Mouse (Mus musculus) hindbrain, embryonic 12.5 days (tissue): ENCODE measurements around the gene Elmo2. TPM values are rescaled to one million over a fixed set of nuclear protein-coding genes. Genes with fewer than 3 reads are reported as not detected.

Source experiments
- ATAC-seq: fragments of 200-750 bp; cut with Nextera tagmentation; 2 replicates; pipeline ENCODE4 v1.8.0; 2017; ENCODE audit warnings: moderate TSS enrichment; ENCODE audit not compliant: low FRiP score
- H3K27ac ChIP-seq: fragments of 300-500 bp; sonication (generic); 2 replicates; pipeline ENCODE4 v1.5.1; 2016; ENCODE audit warnings: mild to moderate bottlenecking
- H3K27me3 ChIP-seq: fragments of 300-500 bp; sonication (generic); 2 replicates; pipeline ENCODE4 v1.6.1; 2016; ENCODE audit warnings: mild to moderate bottlenecking
- H3K36me3 ChIP-seq: fragments of 300-500 bp; sonication (generic); 2 replicates; pipeline ENCODE4 v1.6.1; 2016; ENCODE audit warnings: mild to moderate bottlenecking
- H3K4me1 ChIP-seq: fragments of 300-500 bp; sonication (generic); 2 replicates; pipeline ENCODE4 v1.6.1; 2016
- H3K4me2 ChIP-seq: fragments of 300-500 bp; sonication (generic); replicated peaks from 2 replicates; pipeline ENCODE4 v1.6.1; 2016; ENCODE audit warnings: mild to moderate bottlenecking
- H3K4me3 ChIP-seq: fragments of 300-500 bp; sonication (generic); 2 replicates; pipeline ENCODE4 v1.5.1; 2016; ENCODE audit warnings: mild to moderate bottlenecking
- H3K9ac ChIP-seq: fragments of 300-500 bp; sonication (generic); 2 replicates; pipeline ENCODE4 v1.6.1; 2016; ENCODE audit warnings: mild to moderate bottlenecking, moderate library complexity
- H3K9me3 ChIP-seq: fragments of 300-500 bp; sonication (generic); replicated peaks from 2 replicates; pipeline ENCODE4 v1.6.1; 2016; ENCODE audit warnings: mild to moderate bottlenecking
- WGBS: fragments of 180-500 bp; shearing (Covaris S2); methylation state at CpG from one replicate; pipeline ENCODE4 v1.1.7; 2016; 5-methylcytosine and 5-hydroxymethylcytosine counted together
- polyA plus RNA-seq: library from polyadenylated mRNA; unstranded; fragments of >200 nt; fragmentation: Nextera tagmentation; extraction: Ambion mirVana; gene quantifications from 2 replicates; pipeline ENCODE4 v1.2.1, GENCODE M21; 2016

The Elmo2 gene
- polyA plus RNA-seq, 1 experiment from 2014 or later = 88.8 TPM

GRCm38 (mm10) chr2:165250903-165251302 is 75.4 kb downstream of the Elmo2 start:
- 68% methylated on average over 1 of the region's 1 CpGs for WGBS
- peaks cover 60% of the 10 kb centered on the region for H3K27me3 ChIP-seq
- no peak overlapping the region for H3K9ac ChIP-seq
- no peaks in the 10 kb centered on the region for H3K36me3 ChIP-seq
- H3K4me2 ChIP-seq = no peak overlapping the region
- H3K27ac ChIP-seq = no peak overlapping the region
- peaks cover 30% of the 10 kb centered on the region for H3K4me1 ChIP-seq
- no peaks in the 10 kb centered on the region for H3K9me3 ChIP-seq
- no peak for ATAC-seq
- no peak overlapping the region for H3K4me3 ChIP-seq

GRCm38 (mm10) chr2:165248967-165249366 is 77.3 kb downstream of the Elmo2 start:
- Histone ChIP-seq H3K9ac (no peak overlapping the region), H3K4me1 (peaks cover 20% of the 10 kb centered on the region), H3K27ac (no peak overlapping the region), H3K27me3 (peaks cover 58% of the 10 kb centered on the region), H3K4me2 (no peak overlapping the region), H3K9me3 (no peaks in the 10 kb centered on the region), H3K4me3 (no peak overlapping the region), H3K36me3 (no peaks in the 10 kb centered on the region)
- ATAC-seq = no peak
- 15% methylated on average over 3 of the region's 3 CpGs for WGBS

- Histone ChIP-seq H3K36me3 (no peaks in the 10 kb centered on the region), H3K9ac (no peak overlapping the region), H3K4me3 (no peak overlapping the region), H3K27me3 (peaks cover 63% of the 10 kb centered on the region), H3K4me1 (peaks cover 30% of the 10 kb centered on the region), H3K9me3 (no peaks in the 10 kb centered on the region), H3K4me2 (no peak overlapping the region), H3K27ac (no peak overlapping the region)
- WGBS = 9% methylated on average over 11 of the region's 11 CpGs
- ATAC-seq = no peak
These were observed 79.9 kb downstream of the Elmo2 start for GRCm38 (mm10) chr2:165246349-165246748.

- ATAC-seq = peak; percentile 23; the same call in 1 of the 2 replicates
- H3K9me3 ChIP-seq = no peaks in the 10 kb centered on the region
- 3% methylated on average over 11 of the region's 11 CpGs for WGBS
- H3K4me3 ChIP-seq = no peak overlapping the region
- H3K4me1 ChIP-seq = peaks cover 38% of the 10 kb centered on the region
- H3K9ac ChIP-seq = peak overlapping the region; percentile 41; the same call in 1 of the 2 replicates
- H3K4me2 ChIP-seq = peak overlapping the region; percentile 34
- H3K27ac ChIP-seq = peak overlapping the region; percentile 60; the same call in 1 of the 2 replicates
- H3K36me3 ChIP-seq = no peaks in the 10 kb centered on the region
- H3K27me3 ChIP-seq = peaks cover 83% of the 10 kb centered on the region
These were observed 83.1 kb downstream of the Elmo2 start for GRCm38 (mm10) chr2:165243122-165243720.

GRCm38 (mm10) chr2:165242575-165242974 is 83.7 kb downstream of the Elmo2 start:
- Histone ChIP-seq H3K27me3 (peaks cover 90% of the 10 kb centered on the region), H3K27ac (peak overlapping the region; percentile 49; the same call in 1 of the 2 replicates), H3K9me3 (no peaks in the 10 kb centered on the region), H3K36me3 (no peaks in the 10 kb centered on the region), H3K4me3 (no peak overlapping the region), H3K9ac (peak overlapping the region; percentile 1), H3K4me2 (peak overlapping the region; percentile 34), H3K4me1 (peaks cover 42% of the 10 kb centered on the region)
- ATAC-seq = no peak
- WGBS = 3% methylated on average over 13 of the region's 13 CpGs

GRCm38 (mm10) chr2:165241786-165242185 is 84.5 kb downstream of the Elmo2 start:
- ATAC-seq = no peak
- Histone ChIP-seq H3K36me3 (no peaks in the 10 kb centered on the region), H3K27me3 (peaks cover 88% of the 10 kb centered on the region), H3K9me3 (no peaks in the 10 kb centered on the region), H3K4me1 (peaks cover 38% of the 10 kb centered on the region), H3K9ac (no peak overlapping the region), H3K4me2 (no peak overlapping the region), H3K27ac (no peak overlapping the region), H3K4me3 (no peak overlapping the region)
- WGBS = 53% methylated on average over 7 of the region's 7 CpGs

GRCm38 (mm10) chr2:165240371-165240770 is 85.9 kb downstream of the Elmo2 start:
- no peaks in the 10 kb centered on the region for H3K9me3 ChIP-seq
- H3K27me3 ChIP-seq = peaks cover 95% of the 10 kb centered on the region
- no peak overlapping the region for H3K9ac ChIP-seq
- no peak for ATAC-seq
- H3K4me2 ChIP-seq = no peak overlapping the region
- H3K36me3 ChIP-seq = no peaks in the 10 kb centered on the region
- no peak overlapping the region for H3K4me3 ChIP-seq
- H3K4me1 ChIP-seq = peaks cover 36% of the 10 kb centered on the region
- WGBS = 44% methylated on average over 8 of the region's 8 CpGs
- H3K27ac ChIP-seq = no peak overlapping the region

GRCm38 (mm10) chr2:165239533-165240144 is 86.6 kb downstream of the Elmo2 start:
- WGBS = 20% methylated on average over 15 of the region's 15 CpGs

GRCm38 (mm10) chr2:165238416-165239145 is 87.7 kb downstream of the Elmo2 start:
- no peak overlapping the region for H3K9ac ChIP-seq
- no peaks in the 10 kb centered on the region for H3K9me3 ChIP-seq
- no peak for ATAC-seq
- peaks cover 48% of the 10 kb centered on the region for H3K4me1 ChIP-seq
- H3K36me3 ChIP-seq = no peaks in the 10 kb centered on the region
- H3K27ac ChIP-seq = no peak overlapping the region
- WGBS = 5% methylated on average over 12 of the region's 12 CpGs
- H3K4me2 ChIP-seq = no peak overlapping the region
- H3K27me3 ChIP-seq = peaks cover 88% of the 10 kb centered on the region
- no peak overlapping the region for H3K4me3 ChIP-seq

More at GRCm38 (mm10) chr2:165239533-165240144, 86.6 kb downstream of the Elmo2 start:
- Histone ChIP-seq H3K9ac (no peak overlapping the region), H3K4me2 (no peak overlapping the region), H3K4me1 (peaks cover 43% of the 10 kb centered on the region), H3K4me3 (no peak overlapping the region), H3K9me3 (no peaks in the 10 kb centered on the region), H3K27me3 (peaks cover 96% of the 10 kb centered on the region), H3K36me3 (no peaks in the 10 kb centered on the region), H3K27ac (no peak overlapping the region)
- no peak for ATAC-seq

Other genes with a start within 250 kb of the Elmo2 start
- gene 1700025C18Rik, start 235.7 kb downstream of the Elmo2 start, polyA plus RNA-seq = not detected in 2 replicates
- gene Cdh22, start 91.6 kb downstream of the Elmo2 start, polyA plus RNA-seq = 12.3 and 13.5 TPM in 2 replicates
- 57.1 and 57.9 TPM in 2 replicates for gene Slc35c2, start 38.6 kb downstream of the Elmo2 start, polyA plus RNA-seq
- gene Zfp663, start 42.2 kb upstream of the Elmo2 start, polyA plus RNA-seq = 5.5 and 6.6 TPM in 2 replicates
- 20.0 and 21.1 TPM in 2 replicates for gene Zfp334, start 61.8 kb upstream of the Elmo2 start, polyA plus RNA-seq
- gene Ocstamp, start 73.9 kb upstream of the Elmo2 start, polyA plus RNA-seq = 0.05 TPM in 1 of 2 replicates, not detected in the other
- 0.55 and 1.2 TPM in 2 replicates for gene Slc13a3, start 146.8 kb upstream of the Elmo2 start, polyA plus RNA-seq
- 51.3 and 52.3 TPM in 2 replicates for gene Trp53rka, start 166.8 kb upstream of the Elmo2 start, polyA plus RNA-seq
- 6.9 and 7.1 TPM in 2 replicates for gene Slc2a10, start 177.3 kb upstream of the Elmo2 start, polyA plus RNA-seq